Mouse (Mus musculus) limb, embryonic 15.5 days (tissue): ENCODE results near the gene Pygm. TPM values are rescaled to one million over a fixed set of nuclear protein-coding genes. Genes with fewer than 3 reads are reported as not detected.

Source experiments
- ATAC-seq: fragments of 200-750 bp; cut with Nextera tagmentation; 2 replicates; pipeline ENCODE4 v1.8.0; 2017; ENCODE audit warnings: low read depth, moderate TSS enrichment; ENCODE audit not compliant: insufficient number of reproducible peaks, low FRiP score, low TSS enrichment
- H3K27ac ChIP-seq: fragments of 300-500 bp; sonication (generic); 2 replicates; pipeline ENCODE4 v1.5.1; 2015; ENCODE audit warnings: moderate library complexity, mild to moderate bottlenecking, inconsistent platforms
- H3K27me3 ChIP-seq: fragments of 300-500 bp; sonication (generic); 2 replicates; pipeline ENCODE4 v1.6.1; 2015; ENCODE audit warnings: inconsistent platforms
- H3K36me3 ChIP-seq: fragments of 300-500 bp; sonication (generic); 2 replicates; pipeline ENCODE4 v1.6.1; 2015; ENCODE audit warnings: inconsistent platforms
- H3K4me1 ChIP-seq: fragments of 300-500 bp; sonication (generic); 2 replicates; pipeline ENCODE4 v1.6.1; 2015; ENCODE audit warnings: inconsistent platforms
- H3K4me2 ChIP-seq: fragments of 300-500 bp; sonication (generic); 2 replicates; pipeline ENCODE4 v1.6.1; 2015; ENCODE audit warnings: mild to moderate bottlenecking, inconsistent platforms
- H3K4me3 ChIP-seq: fragments of 300-500 bp; sonication (generic); 2 replicates; pipeline ENCODE4 v1.5.1; 2015; ENCODE audit warnings: mild to moderate bottlenecking, inconsistent platforms
- H3K9ac ChIP-seq: fragments of 300-500 bp; sonication (generic); 2 replicates; pipeline ENCODE4 v1.6.1; 2015; ENCODE audit warnings: inconsistent platforms
- H3K9me3 ChIP-seq: fragments of 300-500 bp; sonication (generic); 2 replicates; pipeline ENCODE4 v1.6.1; 2016; ENCODE audit warnings: inconsistent platforms
- WGBS: fragments of 180-500 bp; shearing (Covaris S2); methylation state at CpG from one replicate; pipeline ENCODE4 v1.1.7; 2015; 5-methylcytosine and 5-hydroxymethylcytosine counted together
- polyA plus RNA-seq: library from polyadenylated mRNA; unstranded; fragments of >200 nt; fragmentation: Nextera tagmentation; extraction: Ambion mirVana; gene quantifications from 2 replicates; pipeline ENCODE4 v1.2.1, GENCODE M21; 2015

Gene Pygm
- polyA plus RNA-seq, 1 experiment from 2014 or later, result 23.4 TPM

DNA sequence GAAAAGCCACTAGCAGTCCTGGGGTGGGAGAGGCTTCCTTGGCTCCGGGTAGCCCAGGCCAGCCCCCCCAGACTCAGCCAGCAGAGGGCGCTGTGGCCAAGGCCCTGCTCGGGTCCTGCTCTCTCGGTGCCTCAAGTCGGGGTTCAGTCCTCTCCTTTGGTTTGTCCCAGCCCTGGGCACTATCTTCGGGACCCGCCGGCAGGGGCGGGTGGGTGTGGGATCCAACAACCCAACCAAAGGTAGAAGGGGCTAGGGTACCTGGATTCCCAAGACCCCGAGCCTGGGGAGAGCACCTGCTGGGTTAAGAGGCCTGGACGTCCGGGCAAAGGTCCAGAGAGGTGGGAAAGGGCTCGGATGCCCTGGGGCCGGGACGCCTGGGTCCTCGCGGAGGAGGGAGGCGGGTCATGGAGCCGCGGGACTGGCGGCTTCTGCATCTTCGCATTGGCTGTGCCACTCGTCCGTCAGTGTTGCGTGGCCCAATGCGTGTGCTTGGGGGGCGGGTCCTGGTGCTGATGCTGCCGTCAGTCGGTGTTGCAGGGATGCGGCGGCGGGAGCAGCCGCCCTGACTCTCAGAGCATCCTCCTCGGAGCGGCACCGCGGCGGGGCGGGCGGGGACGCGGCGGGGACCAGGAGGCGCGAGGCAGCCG is 34.2 kb downstream of the Pygm start, which contains the start of gene Nrxn2:
Gene Nrxn2, plus strand, starts transcription at position 499 of the 647 bp plus-strand sequence.
- Histone ChIP-seq H3K9ac (no peak within 1 kb of the TSS), H3K4me2 (peak within 1 kb of the TSS; percentile 94), H3K4me1 (peaks cover 16% of the 10 kb centered on the region), H3K4me3 (peak within 1 kb of the TSS; percentile 46), H3K27ac (no peak within 1 kb of the TSS), H3K9me3 (no peaks in the 10 kb centered on the region), H3K36me3 (no peaks in the 10 kb centered on the region), H3K27me3 (peaks cover 77% of the 10 kb centered on the region)
- WGBS, result under 1% methylated on average over 40 of the region's 46 CpGs
- peak; percentile 77 for ATAC-seq

DNA sequence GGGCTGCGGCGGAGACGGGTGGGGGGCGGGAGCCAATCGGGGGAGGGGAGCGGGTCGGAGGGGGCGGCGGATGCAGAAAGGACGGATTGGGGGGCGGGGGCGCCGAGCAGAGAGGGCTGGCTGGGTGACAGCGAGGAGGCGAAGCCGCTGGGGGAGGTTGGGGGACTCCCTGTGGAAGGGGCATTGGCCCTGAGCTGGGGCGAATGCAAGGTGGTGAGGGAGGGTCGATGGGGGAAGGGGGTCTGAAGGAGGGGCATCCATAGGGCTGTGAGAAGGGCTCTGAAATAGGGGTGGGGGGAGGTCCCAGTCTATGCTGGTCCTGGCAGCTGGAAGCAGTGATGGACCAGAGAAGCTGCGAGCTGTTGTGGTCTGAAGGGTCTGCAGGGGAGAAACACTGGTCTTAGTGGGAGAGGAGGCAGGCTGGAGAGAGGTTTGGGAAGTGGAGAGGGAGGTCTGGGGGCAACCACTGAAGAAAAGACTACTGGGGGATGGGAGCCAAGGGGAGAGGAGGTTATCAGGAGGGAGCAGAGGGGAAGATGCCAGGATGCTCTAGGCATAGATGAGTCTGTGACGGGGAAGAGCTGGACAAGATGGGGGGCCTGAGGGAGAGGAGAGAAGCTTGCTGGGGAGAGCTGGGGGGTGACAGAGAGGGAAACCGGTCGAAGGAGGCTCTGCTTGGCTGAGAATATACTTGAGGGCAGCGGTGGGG is 34.9 kb downstream of the Pygm start:
- peak overlapping the region; percentile 46 for H3K4me3 ChIP-seq
- peaks cover 16% of the 10 kb centered on the region for H3K4me1 ChIP-seq
- H3K9ac ChIP-seq, result no peak overlapping the region
- ATAC-seq, result no peak
- no peaks in the 10 kb centered on the region for H3K9me3 ChIP-seq
- H3K27me3 ChIP-seq, result peaks cover 84% of the 10 kb centered on the region
- no peaks in the 10 kb centered on the region for H3K36me3 ChIP-seq
- H3K4me2 ChIP-seq, result peak overlapping the region; percentile 94
- H3K27ac ChIP-seq, result no peak overlapping the region
- WGBS, result 7% methylated on average over 21 of the region's 23 CpGs

GRCm38 (mm10) chr19:6419805-6420310 is 35.7 kb downstream of the Pygm start:
- no peak overlapping the region for H3K4me2 ChIP-seq
- H3K27ac ChIP-seq, result no peak overlapping the region
- no peak for ATAC-seq
- no peak overlapping the region for H3K4me3 ChIP-seq
- H3K9me3 ChIP-seq, result no peaks in the 10 kb centered on the region
- WGBS, result 46% methylated on average over 9 of the region's 9 CpGs
- no peaks in the 10 kb centered on the region for H3K36me3 ChIP-seq
- H3K27me3 ChIP-seq, result peaks cover 91% of the 10 kb centered on the region
- peaks cover 16% of the 10 kb centered on the region for H3K4me1 ChIP-seq
- no peak overlapping the region for H3K9ac ChIP-seq

DNA sequence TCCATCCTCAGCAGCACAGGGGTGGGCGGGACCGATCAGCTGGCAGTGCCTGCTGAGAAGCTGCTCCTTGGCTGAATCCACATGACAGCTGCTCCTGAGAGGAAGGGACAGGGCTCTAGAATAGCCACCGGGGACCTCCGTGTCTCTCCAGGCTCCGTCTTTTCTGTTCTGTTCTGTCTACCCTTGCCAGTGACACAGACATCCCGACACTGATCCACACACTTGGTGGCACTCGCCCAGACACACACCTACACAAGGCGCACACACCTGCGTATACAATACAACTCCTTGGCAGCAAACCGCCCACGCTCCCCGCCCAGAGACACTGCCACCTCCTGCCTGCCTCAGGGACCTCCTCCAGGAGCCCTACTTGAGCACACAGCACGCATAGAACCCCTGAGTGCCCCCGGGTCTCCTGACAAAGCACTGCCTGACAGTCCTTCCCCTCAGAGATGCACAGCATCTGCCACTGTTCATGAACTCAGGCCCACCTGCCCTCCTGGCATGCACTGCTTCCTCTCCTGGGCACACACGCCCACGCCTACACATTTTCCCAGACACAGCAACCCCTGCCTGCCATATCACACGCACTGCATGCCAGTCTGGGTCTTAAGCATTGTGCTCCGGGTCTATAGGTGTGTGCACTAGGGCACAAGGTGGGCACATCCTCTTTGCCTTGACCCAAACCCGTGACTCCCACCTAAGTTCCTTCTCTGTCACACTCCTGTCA is 36.4 kb downstream of the Pygm start:
- no peaks in the 10 kb centered on the region for H3K9me3 ChIP-seq
- no peak overlapping the region for H3K9ac ChIP-seq
- no peak overlapping the region for H3K4me2 ChIP-seq
- 60% methylated on average over 19 of the region's 19 CpGs for WGBS
- no peak overlapping the region for H3K4me3 ChIP-seq
- H3K36me3 ChIP-seq, result no peaks in the 10 kb centered on the region
- ATAC-seq, result no peak
- H3K4me1 ChIP-seq, result peaks cover 16% of the 10 kb centered on the region
- H3K27ac ChIP-seq, result no peak overlapping the region
- peaks cover 95% of the 10 kb centered on the region for H3K27me3 ChIP-seq

DNA sequence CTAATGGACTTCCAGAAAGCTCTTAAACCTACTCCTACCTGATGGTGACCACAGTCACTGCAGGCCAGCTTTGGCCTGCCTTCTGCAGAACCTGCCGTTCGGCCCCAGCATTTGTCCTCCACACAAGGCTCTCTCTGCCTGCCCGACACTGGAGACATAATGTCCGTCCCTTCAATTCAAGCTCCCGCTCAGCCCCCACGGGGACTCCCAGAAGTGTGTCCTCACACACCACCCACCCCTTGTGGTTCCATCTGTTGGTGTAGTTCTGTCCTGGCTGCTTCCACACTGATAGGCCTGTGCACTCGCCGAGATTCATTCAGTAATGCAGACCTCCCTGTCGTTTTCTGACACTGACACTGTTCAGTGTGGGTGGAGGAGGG is 37.0 kb downstream of the Pygm start:
- H3K4me3 ChIP-seq, result no peak overlapping the region
- peaks cover 15% of the 10 kb centered on the region for H3K4me1 ChIP-seq
- no peaks in the 10 kb centered on the region for H3K36me3 ChIP-seq
- H3K9me3 ChIP-seq, result no peaks in the 10 kb centered on the region
- WGBS, result 76% methylated on average over 9 of the region's 9 CpGs
- ATAC-seq, result no peak
- H3K9ac ChIP-seq, result no peak overlapping the region
- peaks cover 99% of the 10 kb centered on the region for H3K27me3 ChIP-seq
- no peak overlapping the region for H3K27ac ChIP-seq
- no peak overlapping the region for H3K4me2 ChIP-seq

DNA sequence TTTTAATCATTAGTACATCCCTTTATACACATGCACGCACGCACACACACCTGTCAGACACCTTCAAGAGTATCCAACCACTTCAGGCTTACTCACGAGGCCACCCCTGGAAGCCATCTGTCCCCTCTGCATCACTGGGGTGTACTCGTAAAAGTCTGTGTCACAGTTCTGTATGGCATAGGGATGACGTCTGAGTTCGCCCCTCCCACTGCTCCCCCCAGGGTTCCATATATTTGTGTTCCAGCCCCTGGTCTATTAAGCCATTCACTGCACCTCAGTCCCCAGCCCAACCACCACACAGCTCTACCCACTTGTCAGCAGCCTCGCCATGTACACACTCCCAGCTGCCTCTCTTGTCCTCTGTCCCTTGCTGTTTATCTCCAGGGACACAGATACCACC is 37.8 kb downstream of the Pygm start:
- ATAC-seq, result no peak
- H3K27ac ChIP-seq, result no peak overlapping the region
- peaks cover 99% of the 10 kb centered on the region for H3K27me3 ChIP-seq
- WGBS, result 63% methylated on average over 7 of the region's 7 CpGs
- H3K4me2 ChIP-seq, result no peak overlapping the region
- no peaks in the 10 kb centered on the region for H3K9me3 ChIP-seq
- peaks cover 11% of the 10 kb centered on the region for H3K4me1 ChIP-seq
- H3K4me3 ChIP-seq, result no peak overlapping the region
- no peak overlapping the region for H3K9ac ChIP-seq
- H3K36me3 ChIP-seq, result no peaks in the 10 kb centered on the region

DNA sequence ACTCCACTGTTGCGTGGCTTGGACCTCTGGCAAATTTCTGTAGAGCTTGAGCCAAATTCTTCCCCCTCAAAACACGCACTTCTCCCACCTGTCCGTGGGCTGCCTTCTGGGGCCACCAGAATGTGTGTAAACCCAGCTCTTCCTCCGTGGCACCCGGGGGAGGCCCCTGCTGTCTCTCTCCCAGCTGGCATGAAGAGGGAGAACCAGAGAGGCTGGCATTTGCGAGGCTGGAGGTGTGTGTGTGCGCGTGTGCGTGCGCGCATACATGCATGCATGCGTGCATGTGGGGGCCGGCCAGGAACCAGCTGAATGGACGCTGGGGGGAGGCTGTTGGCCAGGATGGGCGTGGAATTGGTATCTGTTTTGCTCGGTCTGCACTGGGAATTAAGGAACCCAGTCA is 39.0 kb downstream of the Pygm start:
- H3K9ac ChIP-seq, result no peak overlapping the region
- no peak for ATAC-seq
- H3K4me2 ChIP-seq, result no peak overlapping the region
- 81% methylated on average over 16 of the region's 16 CpGs for WGBS
- H3K4me3 ChIP-seq, result no peak overlapping the region
- peaks cover 16% of the 10 kb centered on the region for H3K4me1 ChIP-seq
- H3K27me3 ChIP-seq, result peaks cover 99% of the 10 kb centered on the region
- no peak overlapping the region for H3K27ac ChIP-seq
- H3K9me3 ChIP-seq, result no peaks in the 10 kb centered on the region
- no peaks in the 10 kb centered on the region for H3K36me3 ChIP-seq

DNA sequence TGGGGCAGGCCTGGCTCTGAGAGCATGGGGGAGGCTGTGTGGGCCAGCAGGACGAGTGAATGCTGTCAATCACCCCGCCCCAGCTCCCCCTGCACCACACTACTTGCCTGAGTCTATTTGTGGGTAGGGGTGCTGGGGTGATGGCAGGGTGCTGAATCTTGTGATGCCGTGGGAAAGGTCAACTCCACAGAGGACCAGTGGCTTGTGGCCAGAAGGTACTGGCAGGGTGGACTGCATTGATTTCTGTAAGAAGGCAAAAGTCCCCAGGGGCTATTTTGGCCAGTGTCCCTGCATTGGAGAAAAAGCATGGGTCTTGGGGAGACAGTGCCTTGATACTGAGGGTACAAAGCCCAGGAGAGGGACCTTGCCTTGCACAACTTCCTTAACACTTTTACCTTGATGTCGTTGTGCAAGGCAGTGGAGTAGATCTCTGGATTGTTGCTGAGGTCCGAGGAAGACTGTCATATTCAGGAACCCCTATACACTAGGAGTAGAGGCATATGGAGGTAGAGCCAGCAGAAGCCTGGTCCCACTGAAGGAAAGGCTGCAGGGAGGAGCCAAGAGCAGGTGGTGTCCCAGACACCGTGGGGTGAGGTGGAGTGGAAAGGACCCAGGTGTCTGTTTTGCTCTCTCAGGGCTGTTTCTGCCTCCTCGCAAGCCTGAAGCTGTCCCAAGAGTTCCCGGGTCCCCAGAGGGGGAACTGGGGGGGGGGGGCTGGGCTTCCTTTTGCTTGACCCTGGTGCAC is 40.1 kb downstream of the Pygm start:
- H3K36me3 ChIP-seq, result no peaks in the 10 kb centered on the region
- peaks cover 16% of the 10 kb centered on the region for H3K4me1 ChIP-seq
- no peak overlapping the region for H3K9ac ChIP-seq
- 64% methylated on average over 8 of the region's 8 CpGs for WGBS
- no peak for ATAC-seq
- H3K9me3 ChIP-seq, result no peaks in the 10 kb centered on the region
- H3K27ac ChIP-seq, result no peak overlapping the region
- no peak overlapping the region for H3K4me3 ChIP-seq
- H3K27me3 ChIP-seq, result peaks cover 99% of the 10 kb centered on the region
- no peak overlapping the region for H3K4me2 ChIP-seq

DNA sequence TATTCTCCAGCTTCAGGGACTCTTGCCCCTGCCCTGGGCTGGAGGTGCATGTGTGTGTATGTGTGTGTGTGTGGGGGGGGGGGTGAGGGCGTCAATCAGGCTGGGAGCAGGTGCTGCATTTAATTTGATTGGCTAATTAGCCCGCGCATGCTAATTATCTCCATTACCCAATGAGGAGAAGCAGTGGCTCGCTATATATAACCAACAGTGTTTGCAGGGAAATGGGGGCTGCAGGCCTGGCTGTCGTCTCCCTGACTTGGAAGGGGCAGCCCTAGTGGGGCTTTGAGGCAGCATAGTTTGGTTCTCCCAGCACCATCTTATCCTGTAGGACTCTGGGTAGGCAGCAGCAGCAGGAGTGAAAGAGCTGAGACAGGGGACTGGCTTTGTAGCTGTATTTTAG is 41.4 kb downstream of the Pygm start:
- no peak for ATAC-seq

DNA sequence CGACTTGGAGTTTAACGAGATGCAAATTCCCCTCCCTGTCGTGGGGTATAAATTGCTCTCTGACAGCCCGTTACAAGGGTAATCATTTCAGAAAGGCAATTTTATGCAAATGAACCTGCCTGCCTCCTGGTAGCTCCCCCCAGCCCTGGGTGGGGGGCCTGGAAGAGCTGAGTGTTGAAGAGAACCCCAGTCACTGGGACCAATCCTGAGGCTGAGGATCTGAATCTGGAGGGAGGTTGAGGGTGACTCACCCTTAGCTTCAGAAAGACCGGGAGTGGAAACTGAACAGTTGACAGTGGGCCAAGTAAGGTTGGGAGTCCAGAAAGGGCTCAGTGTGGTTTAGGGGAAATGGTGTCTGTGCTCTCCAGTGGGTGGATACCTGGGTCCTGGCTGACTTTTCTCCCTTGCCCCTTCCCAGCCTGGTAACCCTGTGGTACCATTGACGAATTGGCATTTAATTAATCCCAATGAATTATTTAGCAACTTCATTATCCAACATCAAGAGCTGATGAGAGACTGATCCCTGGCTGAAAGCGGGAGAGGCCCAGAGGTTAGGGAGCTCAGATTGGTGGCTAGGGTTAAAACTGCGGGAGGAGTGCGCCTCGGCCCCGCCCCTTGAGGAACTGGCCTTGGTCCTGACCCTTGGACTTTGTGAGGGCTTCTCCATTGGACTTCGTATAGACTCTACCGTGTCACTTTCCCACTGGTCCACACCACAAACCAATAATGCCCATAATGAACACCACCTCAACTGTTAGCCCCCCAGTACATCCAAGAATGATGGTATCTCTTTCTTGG is 42.7 kb downstream of the Pygm start:
- Histone ChIP-seq H3K9me3 (no peaks in the 10 kb centered on the region), H3K4me2 (no peak overlapping the region), H3K36me3 (no peaks in the 10 kb centered on the region), H3K9ac (no peak overlapping the region), H3K4me3 (no peak overlapping the region), H3K27ac (no peak overlapping the region), H3K27me3 (peaks cover 95% of the 10 kb centered on the region), H3K4me1 (peaks cover 16% of the 10 kb centered on the region)
- 14% methylated on average over 13 of the region's 13 CpGs for WGBS
- ATAC-seq, result no peak

More for the DNA sequence above, 41.4 kb downstream of the Pygm start:
- Histone ChIP-seq H3K4me2 (no peak overlapping the region), H3K27me3 (peaks cover 99% of the 10 kb centered on the region), H3K4me3 (no peak overlapping the region), H3K27ac (no peak overlapping the region), H3K4me1 (peaks cover 16% of the 10 kb centered on the region), H3K9me3 (no peaks in the 10 kb centered on the region), H3K36me3 (no peaks in the 10 kb centered on the region), H3K9ac (no peak overlapping the region)
- 34% methylated on average over 5 of the region's 5 CpGs for WGBS
